Mouse (Mus musculus): ENCODE results near the gene Brinp3. TPM values are rescaled to one million over a fixed set of nuclear protein-coding genes. Genes with fewer than 3 reads are reported as not detected.

Brinp3 gene
- polyA plus RNA-seq, 1 experiment: 1.1 TPM

GRCm38 (mm10) chr1:146850147-146850546 lies 355.6 kb downstream of the Brinp3 start:
- Histone ChIP-seq H3K79me2 (ENCODE audit: control insufficient read depth, insufficient read depth) (no peaks in the 10 kb centered on the region), H3ac (ENCODE audit: control insufficient read depth, insufficient read length, low read depth) (no peak overlapping the region)

GRCm38 (mm10) chr1:146898636-146899035 lies 404.1 kb downstream of the Brinp3 start:
- H3K79me2 ChIP-seq (ENCODE audit: control insufficient read depth, insufficient read depth): no peaks in the 10 kb centered on the region
- TF ChIP-seq CEBPB (IDR thresholded peaks at IDR 0.05; ENCODE audit: low read depth): no peak
- no peak for TF ChIP-seq MAX (IDR thresholded peaks at IDR 0.05)
- no peak for TF ChIP-seq MYOG (IDR thresholded peaks at IDR 0.05; ENCODE audit: control insufficient read depth, extremely low read depth, insufficient read length)
- TF ChIP-seq FOSL1 (IDR thresholded peaks at IDR 0.05; ENCODE audit: insufficient read depth, low read length, poor library complexity, severe bottlenecking): no peak
- TF ChIP-seq MYOD1 (IDR thresholded peaks at IDR 0.05; ENCODE audit: control insufficient read depth, insufficient read length, low read depth): no peak
- TF ChIP-seq USF1 (IDR thresholded peaks at IDR 0.05; ENCODE audit: low read depth): no peak
- TF ChIP-seq CTCF (IDR thresholded peaks at IDR 0.05; ENCODE audit: control insufficient read depth, insufficient read depth, insufficient read length): no peak

More at GRCm38 (mm10) chr1:146850147-146850546, 355.6 kb downstream of the Brinp3 start:
- Histone ChIP-seq H3K4me3 (ENCODE audit: insufficient read depth, poor library complexity, severe bottlenecking) (no peak overlapping the region), H3K79me3 (ENCODE audit: low read depth) (no peaks in the 10 kb centered on the region), H3K27me3 (ENCODE audit: control insufficient read depth, insufficient read depth, insufficient read length) (no peaks in the 10 kb centered on the region), H3K36me3 (ENCODE audit: control insufficient read depth, insufficient read depth) (no peaks in the 10 kb centered on the region)
- TF ChIP-seq USF1 (IDR thresholded peaks at IDR 0.05; ENCODE audit: low read depth) (no peak), MYOD1 (IDR thresholded peaks at IDR 0.05; ENCODE audit: control insufficient read depth, insufficient read length, low read depth) (no peak), CTCF (IDR thresholded peaks at IDR 0.05; ENCODE audit: control insufficient read depth, insufficient read depth, insufficient read length) (no peak), CEBPB (IDR thresholded peaks at IDR 0.05; ENCODE audit: low read depth) (no peak), FOSL1 (IDR thresholded peaks at IDR 0.05; ENCODE audit: insufficient read depth, low read length, poor library complexity, severe bottlenecking) (no peak), MYOG (IDR thresholded peaks at IDR 0.05; ENCODE audit: control insufficient read depth, extremely low read depth, insufficient read length) (no peak), MAX (IDR thresholded peaks at IDR 0.05) (no peak)

GRCm38 (mm10) chr1:146901691-146902090 lies 407.1 kb downstream of the Brinp3 start:
- no peak overlapping the region for H3ac ChIP-seq (ENCODE audit: control insufficient read depth, insufficient read length, low read depth)
- H3K4me3 ChIP-seq (ENCODE audit: insufficient read depth, poor library complexity, severe bottlenecking): no peak overlapping the region
- H3K27me3 ChIP-seq (ENCODE audit: control insufficient read depth, insufficient read depth, insufficient read length): no peaks in the 10 kb centered on the region
- no peaks in the 10 kb centered on the region for H3K79me3 ChIP-seq (ENCODE audit: low read depth)
- H3K36me3 ChIP-seq (ENCODE audit: control insufficient read depth, insufficient read depth): no peaks in the 10 kb centered on the region
- TF ChIP-seq USF1 (IDR thresholded peaks at IDR 0.05; ENCODE audit: low read depth): no peak
- no peak for TF ChIP-seq MYOD1 (IDR thresholded peaks at IDR 0.05; ENCODE audit: control insufficient read depth, insufficient read length, low read depth)
- TF ChIP-seq MAX (IDR thresholded peaks at IDR 0.05): no peak
- no peak for TF ChIP-seq MYOG (IDR thresholded peaks at IDR 0.05; ENCODE audit: control insufficient read depth, extremely low read depth, insufficient read length)
- no peak for TF ChIP-seq CEBPB (IDR thresholded peaks at IDR 0.05; ENCODE audit: low read depth)
- TF ChIP-seq FOSL1 (IDR thresholded peaks at IDR 0.05; ENCODE audit: insufficient read depth, low read length, poor library complexity, severe bottlenecking): no peak
- no peak for TF ChIP-seq CTCF (IDR thresholded peaks at IDR 0.05; ENCODE audit: control insufficient read depth, insufficient read depth, insufficient read length)
- no peaks in the 10 kb centered on the region for H3K79me2 ChIP-seq (ENCODE audit: control insufficient read depth, insufficient read depth)

More at GRCm38 (mm10) chr1:146898636-146899035, 404.1 kb downstream of the Brinp3 start:
- no peak overlapping the region for H3ac ChIP-seq (ENCODE audit: control insufficient read depth, insufficient read length, low read depth)
- H3K79me3 ChIP-seq (ENCODE audit: low read depth): no peaks in the 10 kb centered on the region
- no peaks in the 10 kb centered on the region for H3K27me3 ChIP-seq (ENCODE audit: control insufficient read depth, insufficient read depth, insufficient read length)
- H3K4me3 ChIP-seq (ENCODE audit: insufficient read depth, poor library complexity, severe bottlenecking): no peak overlapping the region
- no peaks in the 10 kb centered on the region for H3K36me3 ChIP-seq (ENCODE audit: control insufficient read depth, insufficient read depth)

- Histone ChIP-seq H3K79me3 (ENCODE audit: low read depth) (no peaks in the 10 kb centered on the region), H3K79me2 (ENCODE audit: control insufficient read depth, insufficient read depth) (no peaks in the 10 kb centered on the region), H3K27me3 (ENCODE audit: control insufficient read depth, insufficient read depth, insufficient read length) (no peaks in the 10 kb centered on the region), H3ac (ENCODE audit: control insufficient read depth, insufficient read length, low read depth) (no peak overlapping the region), H3K36me3 (ENCODE audit: control insufficient read depth, insufficient read depth) (no peaks in the 10 kb centered on the region), H3K4me3 (ENCODE audit: insufficient read depth, poor library complexity, severe bottlenecking) (no peak overlapping the region)
- TF ChIP-seq CTCF (IDR thresholded peaks at IDR 0.05; ENCODE audit: control insufficient read depth, insufficient read depth, insufficient read length) (no peak), CEBPB (IDR thresholded peaks at IDR 0.05; ENCODE audit: low read depth) (no peak), FOSL1 (IDR thresholded peaks at IDR 0.05; ENCODE audit: insufficient read depth, low read length, poor library complexity, severe bottlenecking) (no peak), USF1 (IDR thresholded peaks at IDR 0.05; ENCODE audit: low read depth) (no peak), MYOG (IDR thresholded peaks at IDR 0.05; ENCODE audit: control insufficient read depth, extremely low read depth, insufficient read length) (no peak), MYOD1 (IDR thresholded peaks at IDR 0.05; ENCODE audit: control insufficient read depth, insufficient read length, low read depth) (no peak)
Measured at GRCm38 (mm10) chr1:146939463-146940389, 445.2 kb downstream of the Brinp3 start.

All from C2C12 (cell line).